Mouse (Mus musculus) forebrain, embryonic 14.5 days (tissue): ENCODE measurements around the gene Tbl2. TPM values are rescaled to one million over a fixed set of nuclear protein-coding genes. Genes with fewer than 3 reads are reported as not detected.

Source experiments
- ATAC-seq: fragments of 200-750 bp; cut with Nextera tagmentation; 2 replicates; pipeline ENCODE4 v1.8.0; 2017; ENCODE audit warnings: mild to moderate bottlenecking, moderate library complexity
- DNase-seq: peaks from one replicate; pipeline ENCODE4 v3.0.0-alpha.2; 2015; ENCODE audit warnings: low spot score
- H3K27ac ChIP-seq: fragments of 300-500 bp; sonication (generic); 2 replicates; pipeline ENCODE4 v1.5.1; 2014; ENCODE audit warnings: low read depth, mild to moderate bottlenecking, control low read depth, low read length, moderate library complexity
- H3K27me3 ChIP-seq: fragments of 300-500 bp; sonication (generic); replicated peaks from 2 replicates; pipeline ENCODE4 v1.6.1; 2014; ENCODE audit warnings: low read length, control low read depth, mixed read lengths; ENCODE audit not compliant: control insufficient read depth, insufficient read depth
- H3K36me3 ChIP-seq: fragments of 300-500 bp; sonication (generic); 2 replicates; pipeline ENCODE4 v1.6.1; 2014; ENCODE audit warnings: low read length, control low read depth; ENCODE audit not compliant: control insufficient read depth, insufficient read depth
- H3K4me1 ChIP-seq: fragments of 300-500 bp; sonication (generic); 2 replicates; pipeline ENCODE4 v1.6.1; 2014; ENCODE audit warnings: antibody characterized with exemption, low read length, control low read depth; ENCODE audit not compliant: control insufficient read depth, insufficient read depth
- H3K4me2 ChIP-seq: fragments of 300-500 bp; sonication (generic); 2 replicates; pipeline ENCODE4 v1.6.1; 2014; ENCODE audit warnings: mild to moderate bottlenecking, control low read depth, low read length
- H3K4me3 ChIP-seq: fragments of 300-500 bp; sonication (generic); 2 replicates; pipeline ENCODE4 v1.5.1; 2014; ENCODE audit warnings: low read depth, low read length, control low read depth
- H3K9ac ChIP-seq: fragments of 300-500 bp; sonication (generic); 2 replicates; pipeline ENCODE4 v1.6.1; 2014; ENCODE audit warnings: mild to moderate bottlenecking, low read length, control low read depth, moderate library complexity
- H3K9me3 ChIP-seq: fragments of 300-500 bp; sonication (generic); replicated peaks from 2 replicates; pipeline ENCODE4 v1.6.1; 2016; ENCODE audit warnings: low read length, control low read depth, mixed read lengths; ENCODE audit not compliant: control insufficient read depth
- WGBS: fragments of 180-500 bp; shearing (Covaris S2); extraction: QIAGEN DNeasy Blood & Tissue Kit; methylation state at CpG from one replicate; pipeline ENCODE4 v1.1.7; 2014; 5-methylcytosine and 5-hydroxymethylcytosine counted together
- microRNA-seq: library from miRNA; unstranded; fragments of <30 nt; microRNA quantifications from one replicate; pipeline ENCODE4, GENCODE M21; 2016
- polyA plus RNA-seq: library from polyadenylated mRNA; unstranded; fragments of >200 nt; fragmentation: Nextera tagmentation; extraction: Ambion mirVana; gene quantifications from 2 replicates; pipeline ENCODE4 v1.2.1, GENCODE M21; 2014

Tbl2 gene
- polyA plus RNA-seq, 1 experiment from 2014 or later: 16.3 TPM

- H3K4me2 ChIP-seq: no peak overlapping the region
- DNase-seq (no peak), ATAC-seq (no peak)
- H3K36me3 ChIP-seq: peaks cover 92% of the 10 kb centered on the region
- no peak overlapping the region for H3K27ac ChIP-seq
- H3K9me3 ChIP-seq: no peaks in the 10 kb centered on the region
- no peak overlapping the region for H3K9ac ChIP-seq
- H3K27me3 ChIP-seq: no peaks in the 10 kb centered on the region
- H3K4me1 ChIP-seq: no peaks in the 10 kb centered on the region
- WGBS: 98% methylated on average over 1 of the region's 1 CpGs
- no peak overlapping the region for H3K4me3 ChIP-seq
Measured at GRCm38 (mm10) chr5:135208197-135208596, 58.7 kb downstream of the Tbl2 start.

Small RNA genes lying within 50 kb of the gene (microRNA-seq; reads per million reads assigned to microRNA genes)
- gene Gm25315: not detected

Other genes with a start within 250 kb of the Tbl2 start
- not detected in 2 replicates for gene Tmem270, start 242.9 kb upstream of the Tbl2 start, polyA plus RNA-seq
- 0.22 TPM in 1 of 2 replicates, not detected in the other for gene Cldn13, start 234.1 kb upstream of the Tbl2 start, polyA plus RNA-seq
- 6.3 and 9.4 TPM in 2 replicates for gene Mettl27, start 217.3 kb upstream of the Tbl2 start, polyA plus RNA-seq
- gene Cldn4, start 202.7 kb upstream of the Tbl2 start, polyA plus RNA-seq: not detected in 2 replicates
- 5.9 and 9.0 TPM in 2 replicates for gene Cldn3, start 163.4 kb upstream of the Tbl2 start, polyA plus RNA-seq
- gene Abhd11, start 140.5 kb upstream of the Tbl2 start, polyA plus RNA-seq: 66.9 and 70.7 TPM in 2 replicates
- 57.0 and 78.5 TPM in 2 replicates for gene Stx1a, start 126.2 kb upstream of the Tbl2 start, polyA plus RNA-seq
- 36.3 and 38.8 TPM in 2 replicates for gene Dnajc30, start 85.5 kb upstream of the Tbl2 start, polyA plus RNA-seq
- gene Bud23, start 84.7 kb upstream of the Tbl2 start, polyA plus RNA-seq: 89.1 and 92.7 TPM in 2 replicates
- gene Vps37d, start 71.4 kb upstream of the Tbl2 start, polyA plus RNA-seq: 25.0 and 28.9 TPM in 2 replicates
- gene Mlxipl, start 59.8 kb upstream of the Tbl2 start, polyA plus RNA-seq: 0.36 and 0.64 TPM in 2 replicates
- 47.4 and 48.9 TPM in 2 replicates for gene Bcl7b, start 18.6 kb downstream of the Tbl2 start, polyA plus RNA-seq
- gene Baz1b, start 37.6 kb downstream of the Tbl2 start, polyA plus RNA-seq: 35.5 and 44.3 TPM in 2 replicates
- 11.4 and 12.4 TPM in 2 replicates for gene Fzd9, start 101.6 kb downstream of the Tbl2 start, polyA plus RNA-seq
- gene Fkbp6, start 200.4 kb downstream of the Tbl2 start, polyA plus RNA-seq: not detected in 2 replicates
- gene Trim50, start 203.6 kb downstream of the Tbl2 start, polyA plus RNA-seq: not detected in 2 replicates
- gene Nsun5, start 220.3 kb downstream of the Tbl2 start, polyA plus RNA-seq: 27.2 and 29.9 TPM in 2 replicates
- 9.8 and 11.3 TPM in 2 replicates for gene Pom121, start 244.9 kb downstream of the Tbl2 start, polyA plus RNA-seq